Mouse (Mus musculus): ENCODE results near the gene Slc35e2. TPM values are rescaled to one million over a fixed set of nuclear protein-coding genes. Genes with fewer than 3 reads are reported as not detected.

The Slc35e2 gene
- polyA plus RNA-seq, 1 experiment from 2014 or later: 9.3 TPM

DNA sequence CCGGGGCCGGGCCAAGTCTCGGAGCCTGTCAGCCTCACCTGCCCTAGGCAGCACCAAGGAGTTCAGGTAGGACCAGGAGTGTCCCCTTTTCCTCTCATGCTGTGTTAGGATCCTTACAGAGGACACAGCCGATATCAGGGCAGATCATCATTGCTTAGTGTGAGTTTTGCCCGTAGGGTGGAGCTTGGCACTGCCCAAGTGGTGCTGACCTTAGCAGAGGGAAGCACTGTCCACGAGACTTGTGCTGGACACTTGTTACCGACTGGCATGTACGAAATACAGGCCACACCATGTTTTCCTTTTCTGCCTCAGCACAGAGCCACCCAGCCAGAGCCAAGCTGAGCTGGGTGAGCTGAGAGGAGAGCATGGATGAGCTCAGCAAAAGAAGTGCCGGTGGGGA, 24.1 kb upstream of the Slc35e2 start:
- WGBS: 92% methylated on average over 9 of the region's 9 CpGs
- Histone ChIP-seq H3K27ac (replicated peaks) (no peak overlapping the region), H3K9ac (no peak overlapping the region), H3K9me3 (replicated peaks) (no peaks in the 10 kb centered on the region), H3K36me3 (peaks cover 23% of the 10 kb centered on the region), H3K4me3 (replicated peaks) (no peak overlapping the region), H3K27me3 (no peaks in the 10 kb centered on the region), H3K4me2 (replicated peaks) (no peak overlapping the region), H3K4me1 (no peaks in the 10 kb centered on the region)
- ATAC-seq (ENCODE audit: insufficient number of reproducible peaks, low FRiP score, low TSS enrichment, low read depth): no peak

DNA sequence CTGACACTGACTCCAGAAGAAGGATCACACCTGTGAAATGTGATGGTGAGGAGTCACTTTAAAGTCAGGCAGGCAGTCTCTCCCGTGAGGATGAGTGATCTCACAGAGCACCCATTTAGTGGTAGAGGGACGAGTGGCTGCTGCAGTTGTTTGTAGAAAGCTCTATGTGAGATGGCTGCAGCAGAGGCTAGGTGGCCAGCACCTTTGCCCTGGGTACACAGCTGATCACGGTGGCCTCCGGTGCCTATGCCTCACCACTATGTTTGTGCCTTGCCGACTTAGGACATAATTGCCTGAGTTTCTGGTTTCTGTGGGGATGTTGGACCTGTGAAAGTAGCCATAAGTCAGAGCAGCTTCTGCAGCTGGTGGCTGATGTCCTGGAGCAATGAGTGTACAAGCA, 23.5 kb upstream of the Slc35e2 start:
- no peak overlapping the region for H3K4me2 ChIP-seq (replicated peaks)
- H3K9me3 ChIP-seq (replicated peaks): no peaks in the 10 kb centered on the region
- H3K27ac ChIP-seq (replicated peaks): no peak overlapping the region
- H3K4me3 ChIP-seq (replicated peaks): no peak overlapping the region
- H3K4me1 ChIP-seq: no peaks in the 10 kb centered on the region
- no peak for ATAC-seq (ENCODE audit: insufficient number of reproducible peaks, low FRiP score, low TSS enrichment, low read depth)
- peaks cover 28% of the 10 kb centered on the region for H3K36me3 ChIP-seq
- H3K9ac ChIP-seq: no peak overlapping the region
- H3K27me3 ChIP-seq: no peaks in the 10 kb centered on the region
- 82% methylated on average over 5 of the region's 5 CpGs for WGBS

DNA sequence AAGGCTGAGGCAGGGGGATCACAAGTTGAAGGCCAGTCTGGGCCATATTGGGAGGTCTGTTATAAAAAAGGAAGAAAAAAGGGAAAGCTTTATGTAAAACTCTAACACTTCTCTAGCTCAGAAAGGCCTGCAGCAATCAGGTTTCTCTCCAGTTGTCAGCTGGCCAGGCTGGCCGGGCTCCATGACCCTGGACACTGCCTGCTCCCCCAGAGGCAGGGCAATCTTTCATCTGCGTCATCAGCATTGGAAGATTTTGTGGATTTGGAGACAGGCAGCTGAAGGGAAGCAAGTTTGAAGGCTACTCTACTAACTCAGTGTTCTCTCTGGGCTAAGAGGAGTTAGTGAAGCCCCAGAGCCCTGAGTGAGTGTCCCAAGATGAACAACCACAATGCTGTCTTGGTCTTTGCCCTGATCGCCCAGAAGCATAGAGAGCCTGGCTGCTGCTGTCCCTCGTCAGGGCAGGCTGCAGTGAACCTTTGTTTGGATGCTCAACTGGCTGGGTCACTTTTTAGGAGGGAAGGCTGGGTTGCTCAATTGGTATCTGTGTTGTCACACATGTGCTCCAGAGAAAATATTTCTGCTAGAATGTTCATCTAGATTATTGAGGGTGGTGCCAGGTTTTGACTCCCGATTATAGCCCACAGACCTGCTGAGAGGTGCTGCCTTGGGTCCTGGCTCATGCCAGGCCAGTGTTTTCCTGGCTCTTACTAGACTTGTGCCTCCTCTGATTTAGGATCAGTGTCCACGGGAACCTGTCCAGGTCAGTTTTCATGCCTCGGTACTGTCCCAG, 22.7 kb upstream of the Slc35e2 start:
- ATAC-seq (ENCODE audit: insufficient number of reproducible peaks, low FRiP score, low TSS enrichment, low read depth): no peak
- WGBS: 80% methylated on average over 7 of the region's 7 CpGs
- Histone ChIP-seq H3K27me3 (no peaks in the 10 kb centered on the region), H3K4me2 (replicated peaks) (no peak overlapping the region), H3K9ac (no peak overlapping the region), H3K9me3 (replicated peaks) (no peaks in the 10 kb centered on the region), H3K36me3 (peaks cover 34% of the 10 kb centered on the region), H3K4me3 (replicated peaks) (no peak overlapping the region), H3K4me1 (no peaks in the 10 kb centered on the region), H3K27ac (replicated peaks) (no peak overlapping the region)

DNA sequence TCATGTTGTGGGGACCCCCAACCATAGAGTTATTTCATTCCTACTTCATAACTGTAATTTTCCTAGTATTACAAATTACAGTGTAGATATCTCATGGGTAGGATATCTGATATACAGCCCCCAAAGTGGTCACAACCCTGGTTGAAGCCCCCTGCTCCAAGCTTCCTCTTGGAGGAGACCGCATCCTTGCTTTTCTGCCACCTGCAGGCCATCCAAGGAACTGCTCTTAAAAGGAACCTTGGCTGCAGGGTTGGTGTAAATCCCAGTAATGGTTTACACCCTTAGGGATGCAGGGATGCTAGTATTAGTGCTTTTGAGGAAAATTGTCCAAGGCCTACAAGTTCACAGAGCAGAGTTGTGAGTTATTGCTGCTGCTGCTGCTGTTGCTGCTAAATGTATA, 20.8 kb upstream of the Slc35e2 start:
- Histone ChIP-seq H3K9ac (no peak overlapping the region), H3K9me3 (replicated peaks) (no peaks in the 10 kb centered on the region), H3K4me2 (replicated peaks) (no peak overlapping the region), H3K4me3 (replicated peaks) (no peak overlapping the region), H3K27ac (replicated peaks) (no peak overlapping the region), H3K4me1 (no peaks in the 10 kb centered on the region), H3K36me3 (peaks cover 53% of the 10 kb centered on the region), H3K27me3 (no peaks in the 10 kb centered on the region)
- WGBS: 36% methylated on average over 1 of the region's 1 CpGs
- ATAC-seq (ENCODE audit: insufficient number of reproducible peaks, low FRiP score, low TSS enrichment, low read depth): no peak

DNA sequence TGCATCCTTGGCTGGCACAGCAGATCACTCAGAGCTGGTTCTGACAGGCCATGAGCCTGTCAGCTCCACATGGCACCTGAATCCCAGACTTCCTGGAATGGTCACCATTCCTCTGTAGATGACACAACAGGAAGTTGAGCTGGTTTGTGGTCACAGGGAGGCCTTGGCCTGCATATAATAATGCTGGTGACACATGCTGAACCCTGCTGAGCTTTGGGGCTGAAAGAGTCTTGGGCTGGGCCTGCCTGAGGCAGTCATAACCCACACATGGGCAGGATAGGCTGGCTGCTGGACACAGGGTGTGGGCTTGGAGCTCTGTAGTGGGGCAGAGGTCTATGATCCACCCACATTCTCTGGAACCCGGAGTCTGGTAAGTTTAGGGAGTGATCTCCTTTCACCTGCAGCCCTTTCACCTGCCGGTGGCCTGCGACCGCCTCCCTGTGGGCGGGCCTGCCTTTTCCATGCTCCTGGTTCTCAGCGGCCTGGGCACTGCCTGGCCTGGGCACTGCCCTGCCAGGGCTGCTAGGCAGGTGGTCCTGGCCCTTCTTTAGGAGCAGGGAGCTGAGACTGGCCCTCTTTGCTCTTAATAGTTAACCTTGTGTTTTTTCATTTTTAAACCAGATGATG, 18.8 kb upstream of the Slc35e2 start:
- Histone ChIP-seq H3K4me1 (no peaks in the 10 kb centered on the region), H3K27me3 (no peaks in the 10 kb centered on the region), H3K27ac (replicated peaks) (no peak overlapping the region), H3K9me3 (replicated peaks) (no peaks in the 10 kb centered on the region), H3K9ac (no peak overlapping the region), H3K4me2 (replicated peaks) (no peak overlapping the region), H3K36me3 (peaks cover 60% of the 10 kb centered on the region), H3K4me3 (replicated peaks) (no peak overlapping the region)
- no peak for ATAC-seq (ENCODE audit: insufficient number of reproducible peaks, low FRiP score, low TSS enrichment, low read depth)
- WGBS: 83% methylated on average over 6 of the region's 6 CpGs

DNA sequence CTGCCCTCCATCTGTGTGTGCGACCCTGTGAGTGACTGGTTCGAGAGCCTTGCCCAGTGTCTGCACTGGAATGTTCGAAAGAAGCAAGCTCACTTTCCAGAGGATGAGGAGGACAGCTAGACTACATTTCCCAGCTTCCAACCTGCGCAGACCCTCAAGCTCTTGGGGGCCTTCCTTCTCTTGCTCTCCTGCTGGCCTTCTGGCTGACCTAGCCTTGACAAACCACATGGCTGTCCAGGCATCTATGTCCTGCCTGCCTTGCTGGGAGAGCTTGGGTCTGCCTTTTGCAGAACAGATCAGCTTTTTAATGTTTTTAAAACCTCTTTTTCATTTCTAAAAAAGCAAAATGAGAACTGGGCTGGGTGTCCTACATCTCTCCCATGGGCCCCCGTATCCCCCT, 11.9 kb upstream of the Slc35e2 start:
- 97% methylated on average over 5 of the region's 5 CpGs for WGBS
- Histone ChIP-seq H3K4me2 (replicated peaks) (no peak overlapping the region), H3K4me3 (replicated peaks) (no peak overlapping the region), H3K27me3 (no peaks in the 10 kb centered on the region), H3K4me1 (no peaks in the 10 kb centered on the region), H3K27ac (replicated peaks) (no peak overlapping the region), H3K36me3 (peaks cover 66% of the 10 kb centered on the region), H3K9me3 (replicated peaks) (no peaks in the 10 kb centered on the region), H3K9ac (no peak overlapping the region)
- ATAC-seq (ENCODE audit: insufficient number of reproducible peaks, low FRiP score, low TSS enrichment, low read depth): no peak

DNA sequence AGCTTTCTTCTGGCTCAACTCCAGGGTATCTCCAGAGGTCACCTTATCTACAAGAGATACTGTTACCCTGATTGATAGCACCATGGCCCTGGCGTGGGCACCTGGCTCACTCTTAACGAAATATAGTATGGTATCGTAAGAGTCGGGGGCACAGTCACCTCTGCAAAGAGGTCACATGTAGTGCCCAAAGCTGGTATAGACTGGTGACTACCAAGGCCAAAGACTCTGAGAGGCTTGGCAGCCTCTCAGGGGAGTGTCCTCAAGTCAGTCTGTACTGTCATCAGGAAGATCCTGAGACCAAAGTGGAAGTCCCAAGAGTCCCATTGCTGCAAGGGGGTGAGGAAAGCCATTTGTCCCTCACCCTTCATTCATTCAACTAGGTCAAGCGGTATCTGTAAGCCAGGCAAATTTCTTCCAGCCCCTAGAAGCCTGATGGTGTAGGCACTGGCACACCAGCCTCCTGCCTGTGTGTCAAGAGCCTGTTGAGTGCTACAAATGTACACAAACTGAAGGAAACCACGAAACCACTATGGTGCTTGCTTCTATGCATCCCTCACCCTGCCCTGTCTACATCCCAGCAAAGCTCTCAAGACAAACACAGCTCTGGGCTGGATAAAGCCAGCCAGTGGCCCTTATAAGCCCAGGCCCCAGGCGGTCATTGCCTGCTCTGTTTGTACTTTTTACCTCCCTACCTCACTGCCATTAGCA, 10.1 kb upstream of the Slc35e2 start:
- 85% methylated on average over 7 of the region's 7 CpGs for WGBS
- H3K4me3 ChIP-seq (replicated peaks): no peak overlapping the region
- no peaks in the 10 kb centered on the region for H3K27me3 ChIP-seq
- peaks cover 48% of the 10 kb centered on the region for H3K36me3 ChIP-seq
- H3K4me1 ChIP-seq: no peaks in the 10 kb centered on the region
- H3K9ac ChIP-seq: no peak overlapping the region
- no peaks in the 10 kb centered on the region for H3K9me3 ChIP-seq (replicated peaks)
- no peak for ATAC-seq (ENCODE audit: insufficient number of reproducible peaks, low FRiP score, low TSS enrichment, low read depth)
- no peak overlapping the region for H3K4me2 ChIP-seq (replicated peaks)
- no peak overlapping the region for H3K27ac ChIP-seq (replicated peaks)

DNA sequence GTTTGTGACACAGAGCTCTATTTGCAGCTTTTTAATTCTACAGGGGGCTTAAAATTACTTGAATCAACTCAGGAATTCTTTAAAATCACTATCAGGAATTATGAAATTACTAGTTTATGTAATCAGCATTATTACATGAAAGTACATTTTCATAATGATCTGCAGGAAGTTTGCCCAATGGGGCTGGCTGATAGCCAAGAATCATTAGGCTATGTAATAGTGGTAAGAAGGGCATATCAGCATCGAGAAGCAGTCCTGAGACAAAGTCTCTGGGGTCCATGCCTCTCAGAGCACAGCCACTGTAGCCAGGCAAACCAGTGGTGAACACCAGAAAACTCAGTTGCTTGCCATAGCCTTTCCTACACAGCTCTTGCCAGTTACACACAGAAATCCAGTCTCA, 7.4 kb upstream of the Slc35e2 start:
- peaks cover 22% of the 10 kb centered on the region for H3K36me3 ChIP-seq
- no peaks in the 10 kb centered on the region for H3K27me3 ChIP-seq
- 50% methylated on average over 1 of the region's 1 CpGs for WGBS
- no peak overlapping the region for H3K9ac ChIP-seq
- no peak overlapping the region for H3K4me2 ChIP-seq (replicated peaks)
- H3K4me1 ChIP-seq: no peaks in the 10 kb centered on the region
- no peak for ATAC-seq (ENCODE audit: insufficient number of reproducible peaks, low FRiP score, low TSS enrichment, low read depth)
- H3K9me3 ChIP-seq (replicated peaks): no peaks in the 10 kb centered on the region
- no peak overlapping the region for H3K4me3 ChIP-seq (replicated peaks)
- H3K27ac ChIP-seq (replicated peaks): no peak overlapping the region

DNA sequence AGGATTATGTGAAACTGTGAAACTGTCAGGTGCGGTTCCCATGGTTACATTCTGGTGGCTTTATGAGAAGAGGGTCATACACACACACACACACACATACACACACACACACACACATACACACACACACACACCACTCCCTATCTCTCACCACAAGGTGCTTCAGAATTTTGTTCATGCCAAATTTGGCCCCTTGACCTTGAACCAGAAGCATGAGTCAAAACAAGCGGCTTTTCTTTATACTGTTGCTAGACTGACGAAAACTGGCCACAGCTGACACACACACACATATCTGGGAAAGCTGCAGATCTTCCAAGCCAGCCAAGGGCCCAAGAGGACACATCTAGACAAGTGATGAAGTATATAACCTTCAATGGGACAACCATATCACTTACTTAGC, 5.4 kb upstream of the Slc35e2 start:
- H3K4me3 ChIP-seq (replicated peaks): no peak overlapping the region
- WGBS: 82% methylated on average over 3 of the region's 3 CpGs

DNA sequence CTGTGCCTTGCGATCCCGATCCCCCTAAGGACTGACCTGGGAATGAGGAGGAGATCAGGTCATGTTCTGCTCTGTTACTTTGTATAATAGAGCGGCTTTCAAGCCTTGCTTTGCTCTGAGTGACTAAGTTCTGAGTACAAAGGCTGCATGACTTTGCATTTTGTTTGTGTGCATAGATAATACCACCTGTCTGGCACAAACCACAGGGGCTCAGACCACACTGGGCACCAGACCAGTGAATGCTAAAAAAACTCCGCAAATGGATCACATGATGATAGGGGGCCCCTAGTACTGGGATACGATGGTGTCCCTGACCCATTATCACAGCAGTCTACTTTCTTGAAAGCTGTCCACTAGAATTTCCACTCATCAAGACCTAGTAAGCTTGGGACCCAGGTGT, 4.6 kb upstream of the Slc35e2 start:
- WGBS: 78% methylated on average over 5 of the region's 5 CpGs
- ATAC-seq (ENCODE audit: insufficient number of reproducible peaks, low FRiP score, low TSS enrichment, low read depth): no peak
- H3K4me1 ChIP-seq: peaks cover 5% of the 10 kb centered on the region; the same call in 1 of the 2 replicates

More for the DNA sequence above, 5.4 kb upstream of the Slc35e2 start:
- Histone ChIP-seq H3K27me3 (no peaks in the 10 kb centered on the region), H3K9me3 (replicated peaks) (no peaks in the 10 kb centered on the region), H3K4me1 (peaks cover 3% of the 10 kb centered on the region; the same call in 1 of the 2 replicates), H3K4me2 (replicated peaks) (no peak overlapping the region), H3K36me3 (peaks cover 3% of the 10 kb centered on the region), H3K27ac (replicated peaks) (no peak overlapping the region), H3K9ac (no peak overlapping the region)
- ATAC-seq (ENCODE audit: insufficient number of reproducible peaks, low FRiP score, low TSS enrichment, low read depth): no peak

DNA sequence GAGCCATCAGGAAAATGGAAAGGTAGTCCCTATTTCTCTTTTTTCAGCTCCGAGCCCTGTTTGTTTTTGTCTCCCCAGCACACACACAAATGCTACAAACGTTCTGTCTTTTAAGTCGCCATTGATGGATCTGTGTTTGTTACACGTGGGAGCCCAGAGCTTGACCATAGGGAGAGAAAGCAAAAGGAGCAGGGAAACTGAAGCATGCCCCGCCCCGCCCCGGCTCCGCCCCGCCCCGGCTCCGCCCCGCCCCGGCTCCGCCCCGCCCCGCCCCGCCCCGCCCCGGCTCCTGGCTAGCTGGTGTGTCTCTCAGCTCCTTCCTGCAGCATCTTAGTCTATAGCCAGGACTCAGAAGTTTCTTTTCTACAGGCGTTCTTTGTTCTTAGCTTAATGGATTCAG, 2.7 kb upstream of the Slc35e2 start:
- Histone ChIP-seq H3K27ac (replicated peaks) (no peak overlapping the region), H3K9ac (no peak overlapping the region), H3K27me3 (no peaks in the 10 kb centered on the region), H3K4me3 (replicated peaks) (no peak overlapping the region), H3K36me3 (no peaks in the 10 kb centered on the region), H3K9me3 (replicated peaks) (no peaks in the 10 kb centered on the region), H3K4me1 (peaks cover 15% of the 10 kb centered on the region), H3K4me2 (replicated peaks) (no peak overlapping the region)
- 21% methylated on average over 19 of the region's 20 CpGs for WGBS
- no peak for ATAC-seq (ENCODE audit: insufficient number of reproducible peaks, low FRiP score, low TSS enrichment, low read depth)

More for the DNA sequence above, 4.6 kb upstream of the Slc35e2 start:
- no peaks in the 10 kb centered on the region for H3K27me3 ChIP-seq
- H3K27ac ChIP-seq (replicated peaks): no peak overlapping the region
- H3K4me3 ChIP-seq (replicated peaks): no peak overlapping the region
- H3K9ac ChIP-seq: no peak overlapping the region
- no peak overlapping the region for H3K4me2 ChIP-seq (replicated peaks)
- H3K9me3 ChIP-seq (replicated peaks): no peaks in the 10 kb centered on the region
- no peaks in the 10 kb centered on the region for H3K36me3 ChIP-seq
